Mouse (Mus musculus): ENCODE results near the gene Tenm3. TPM values are rescaled to one million over a fixed set of nuclear protein-coding genes. Genes with fewer than 3 reads are reported as not detected.

Gene Tenm3
- polyA plus RNA-seq (2015; fragmentation: Nextera tagmentation; extraction: Ambion mirVana): 2.6 and 3.3 TPM in 2 replicates

DNA sequence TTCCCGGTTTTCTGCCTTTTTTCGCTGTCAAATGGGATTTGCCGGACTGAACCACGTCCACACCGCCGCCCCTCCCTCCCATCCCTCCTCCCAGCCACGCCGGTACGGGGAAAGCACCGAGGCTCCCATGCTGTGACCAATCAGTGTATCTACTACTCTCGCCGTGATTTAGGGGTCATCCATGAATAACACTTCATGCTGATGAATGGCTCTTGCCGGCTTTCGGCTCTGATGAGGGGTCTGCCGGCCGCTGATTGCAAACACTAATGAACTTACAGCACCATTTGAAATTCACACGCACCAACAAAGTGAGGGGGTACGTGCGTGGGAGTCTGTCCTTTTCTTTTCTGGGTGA lies at the start of gene Tenm3:
Gene Tenm3, minus strand, starts transcription at position 21 of the 355 bp plus-strand sequence.
- Histone ChIP-seq H3K36me3 (no peaks in the 10 kb centered on the region), H3K4me3 (replicated peaks) (peak within 1 kb of the TSS; percentile 61), H3K4me1 (replicated peaks) (no peaks in the 10 kb centered on the region), H3K27me3 (peaks cover 52% of the 10 kb centered on the region), H3K27ac (peak within 1 kb of the TSS; percentile 23; the same call in 1 of the 2 replicates), H3K4me2 (peak within 1 kb of the TSS; percentile 58), H3K9me3 (replicated peaks) (no peaks in the 10 kb centered on the region), H3K9ac (peak within 1 kb of the TSS; percentile 56)
- DNase-seq: no peak
- ATAC-seq (ENCODE audit: low read depth): peak; percentile 59
- WGBS (ENCODE audit: insufficient replicate concordance): under 1% methylated on average over 19 of the region's 19 CpGs

DNA sequence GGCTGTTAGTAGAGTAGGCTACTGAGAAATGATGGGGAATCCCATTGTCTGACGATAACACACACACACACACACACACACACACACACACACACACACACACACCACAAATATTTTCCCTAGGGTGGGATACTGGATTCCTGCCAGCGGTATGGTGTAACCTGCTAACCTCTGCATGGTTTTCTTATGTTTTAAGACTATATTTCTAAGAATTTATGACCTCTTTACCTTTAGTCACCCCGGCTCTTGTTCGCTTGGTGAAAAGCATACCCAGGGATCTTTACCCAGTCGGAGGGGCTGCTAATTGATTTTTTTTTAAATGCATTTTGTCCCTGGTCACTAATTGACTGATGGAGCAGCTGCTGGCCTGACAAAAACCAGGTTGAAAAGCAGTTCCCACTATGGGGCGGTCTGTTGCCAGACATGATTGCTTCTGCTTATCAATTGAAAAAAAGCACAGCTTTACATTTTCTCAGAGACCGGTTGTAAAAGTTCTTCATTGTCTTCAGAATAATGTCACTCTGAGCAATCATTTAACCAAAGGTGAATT lies 46.5 kb upstream of the Tenm3 start:
- DNase-seq: no peak

DNA sequence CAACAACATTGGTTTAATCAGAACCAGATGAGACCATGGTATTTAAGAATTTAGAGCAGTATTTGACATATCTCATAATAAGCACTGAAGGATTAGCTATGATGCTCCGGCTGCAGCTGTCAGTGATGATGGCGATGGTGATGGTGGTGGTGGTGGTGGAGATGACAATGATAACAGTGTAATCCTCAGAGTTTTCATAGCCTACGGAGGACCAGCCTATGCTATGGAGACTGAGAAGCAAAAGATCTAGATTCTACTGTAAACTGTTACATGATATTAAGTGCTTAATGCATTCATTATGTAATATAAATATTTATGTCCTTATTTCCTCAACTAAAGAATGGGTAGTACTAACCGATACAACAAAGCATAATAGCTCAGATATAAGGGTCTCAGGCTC lies 40.5 kb upstream of the Tenm3 start:
- Histone ChIP-seq H3K27me3 (no peaks in the 10 kb centered on the region), H3K4me3 (replicated peaks) (no peak overlapping the region), H3K9ac (no peak overlapping the region), H3K4me1 (replicated peaks) (no peaks in the 10 kb centered on the region), H3K9me3 (replicated peaks) (no peaks in the 10 kb centered on the region), H3K27ac (no peak overlapping the region), H3K36me3 (no peaks in the 10 kb centered on the region), H3K4me2 (no peak overlapping the region)
- ATAC-seq (ENCODE audit: low read depth) (no peak), DNase-seq (no peak)
- WGBS (ENCODE audit: insufficient replicate concordance): 80% methylated on average over 4 of the region's 4 CpGs

More for the DNA sequence above, 46.5 kb upstream of the Tenm3 start:
- no peak for ATAC-seq (ENCODE audit: low read depth)
- Histone ChIP-seq H3K27me3 (no peaks in the 10 kb centered on the region), H3K9ac (no peak overlapping the region), H3K9me3 (replicated peaks) (no peaks in the 10 kb centered on the region), H3K36me3 (no peaks in the 10 kb centered on the region), H3K4me1 (replicated peaks) (no peaks in the 10 kb centered on the region), H3K27ac (no peak overlapping the region), H3K4me3 (replicated peaks) (no peak overlapping the region), H3K4me2 (no peak overlapping the region)
- WGBS (ENCODE audit: insufficient replicate concordance): 63% methylated on average over 7 of the region's 7 CpGs

DNA sequence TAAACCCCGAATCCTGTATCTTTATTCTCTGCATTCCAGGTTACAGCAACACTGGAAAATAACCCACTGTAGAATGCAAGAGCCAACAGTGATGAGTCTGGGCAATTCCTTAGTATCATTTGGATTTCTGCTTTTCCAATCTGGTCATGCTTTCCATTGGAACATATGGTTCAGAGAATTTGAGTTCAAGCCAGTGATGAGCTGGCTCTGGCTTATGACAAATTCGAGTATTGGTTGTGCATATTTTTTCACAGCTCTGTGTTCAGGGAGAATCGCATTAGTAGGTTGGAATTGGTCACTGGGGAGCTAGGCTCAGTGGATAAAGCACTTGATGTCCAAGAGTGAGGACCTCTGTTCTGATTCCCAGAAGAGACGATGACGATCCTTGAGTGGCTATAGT lies 36.8 kb upstream of the Tenm3 start:
- Histone ChIP-seq H3K4me3 (replicated peaks) (no peak overlapping the region), H3K4me2 (no peak overlapping the region), H3K4me1 (replicated peaks) (no peaks in the 10 kb centered on the region), H3K36me3 (no peaks in the 10 kb centered on the region), H3K27me3 (no peaks in the 10 kb centered on the region), H3K27ac (no peak overlapping the region), H3K9ac (no peak overlapping the region), H3K9me3 (replicated peaks) (no peaks in the 10 kb centered on the region)
- 66% methylated on average over 5 of the region's 5 CpGs for WGBS (ENCODE audit: insufficient replicate concordance)
- ATAC-seq (ENCODE audit: low read depth) (no peak), DNase-seq (no peak)

DNA sequence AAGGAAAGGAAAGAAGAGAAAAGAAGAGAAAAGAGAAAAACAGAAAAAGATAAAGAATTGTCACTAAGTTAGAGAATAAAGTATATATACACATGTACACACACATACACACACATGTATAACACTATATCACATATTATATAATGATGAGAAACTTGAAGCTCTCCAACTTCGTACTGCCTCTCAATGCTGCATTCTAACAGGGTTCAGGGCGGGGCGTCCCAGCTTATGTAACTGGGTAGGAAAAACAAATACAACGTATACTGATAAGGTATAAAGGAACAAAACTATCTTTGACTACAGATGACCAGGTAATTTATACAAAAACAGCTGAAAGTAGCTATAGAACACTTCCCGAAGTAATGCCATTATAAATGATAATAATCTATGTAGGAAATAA lies 22.2 kb upstream of the Tenm3 start:
- Histone ChIP-seq H3K4me1 (replicated peaks) (no peaks in the 10 kb centered on the region), H3K27me3 (no peaks in the 10 kb centered on the region), H3K9ac (no peak overlapping the region), H3K4me3 (replicated peaks) (no peak overlapping the region), H3K4me2 (no peak overlapping the region), H3K36me3 (no peaks in the 10 kb centered on the region), H3K27ac (no peak overlapping the region), H3K9me3 (replicated peaks) (no peaks in the 10 kb centered on the region)
- ATAC-seq (ENCODE audit: low read depth) (no peak), DNase-seq (no peak)
- 72% methylated on average over 5 of the region's 5 CpGs for WGBS (ENCODE audit: insufficient replicate concordance)

DNA sequence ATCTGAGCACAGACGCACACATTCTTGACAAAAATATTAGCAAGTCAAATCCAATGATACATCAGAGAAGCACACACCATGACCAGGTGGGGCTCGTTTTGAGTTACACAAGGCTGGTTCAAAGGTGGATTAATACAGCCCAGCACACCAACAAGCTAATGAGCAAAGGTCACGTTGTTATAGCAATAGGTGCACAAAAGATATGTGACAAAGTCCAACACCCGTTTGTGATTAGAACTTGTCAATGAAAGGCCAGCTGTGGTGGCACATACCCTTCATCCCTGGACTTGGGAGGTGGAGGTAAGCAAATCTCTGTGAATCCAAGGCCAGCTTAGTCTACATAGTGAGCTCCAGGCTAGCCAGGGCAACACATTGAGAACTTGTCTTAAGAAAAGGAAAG lies 21.7 kb upstream of the Tenm3 start:
- 54% methylated on average over 4 of the region's 4 CpGs for WGBS (ENCODE audit: insufficient replicate concordance)

DNA sequence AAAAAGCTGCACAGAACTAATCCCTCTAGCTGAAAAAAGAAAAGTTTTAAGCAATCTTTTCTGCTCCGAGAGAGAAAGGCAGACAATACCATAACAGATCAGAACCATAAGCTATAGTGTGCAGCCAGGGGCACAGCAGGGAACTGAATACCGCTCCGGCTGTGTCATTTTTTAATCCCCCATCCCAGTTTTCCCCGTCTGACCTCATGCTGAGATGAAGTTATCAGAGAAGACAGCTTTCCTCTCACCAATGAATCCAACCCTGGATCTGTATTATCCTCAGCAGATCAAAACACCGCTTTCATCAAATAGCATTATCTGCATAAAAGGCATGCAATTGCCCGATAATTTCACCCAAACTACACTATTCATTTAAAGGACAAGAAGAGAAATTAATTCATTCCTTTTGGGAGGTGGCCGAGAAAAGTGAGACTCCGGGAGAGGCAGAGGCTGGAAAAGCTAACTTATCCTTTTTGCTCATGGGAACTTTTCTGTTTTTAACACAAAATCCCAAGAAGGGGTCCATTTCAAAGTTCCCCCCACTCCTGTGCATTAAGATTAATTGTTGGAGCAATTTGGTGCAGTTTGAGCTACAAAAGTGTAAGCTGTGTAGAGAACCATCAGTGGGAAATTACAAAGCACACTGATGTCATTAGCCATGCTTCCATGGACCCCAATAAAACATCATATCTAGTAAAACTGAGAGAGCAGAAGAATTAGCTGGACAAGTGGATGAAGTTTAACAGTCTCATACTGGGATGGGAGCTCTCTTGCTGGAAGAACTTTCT lies 6.7 kb upstream of the Tenm3 start:
- H3K9ac ChIP-seq: no peak overlapping the region
- peaks cover 15% of the 10 kb centered on the region for H3K27me3 ChIP-seq
- H3K4me1 ChIP-seq (replicated peaks): no peaks in the 10 kb centered on the region
- no peak overlapping the region for H3K4me2 ChIP-seq
- DNase-seq: no peak
- no peak overlapping the region for H3K4me3 ChIP-seq (replicated peaks)
- no peak overlapping the region for H3K27ac ChIP-seq
- WGBS (ENCODE audit: insufficient replicate concordance): 55% methylated on average over 8 of the region's 8 CpGs
- H3K36me3 ChIP-seq: no peaks in the 10 kb centered on the region
- ATAC-seq (ENCODE audit: low read depth): no peak
- H3K9me3 ChIP-seq (replicated peaks): no peaks in the 10 kb centered on the region

More for the DNA sequence above, 21.7 kb upstream of the Tenm3 start:
- no peaks in the 10 kb centered on the region for H3K9me3 ChIP-seq (replicated peaks)
- H3K4me1 ChIP-seq (replicated peaks): no peaks in the 10 kb centered on the region
- H3K4me2 ChIP-seq: no peak overlapping the region
- no peak overlapping the region for H3K9ac ChIP-seq
- H3K27ac ChIP-seq: no peak overlapping the region
- no peaks in the 10 kb centered on the region for H3K27me3 ChIP-seq
- H3K36me3 ChIP-seq: no peaks in the 10 kb centered on the region
- DNase-seq: no peak
- ATAC-seq (ENCODE audit: low read depth): peak; percentile 67
- H3K4me3 ChIP-seq (replicated peaks): no peak overlapping the region

DNA sequence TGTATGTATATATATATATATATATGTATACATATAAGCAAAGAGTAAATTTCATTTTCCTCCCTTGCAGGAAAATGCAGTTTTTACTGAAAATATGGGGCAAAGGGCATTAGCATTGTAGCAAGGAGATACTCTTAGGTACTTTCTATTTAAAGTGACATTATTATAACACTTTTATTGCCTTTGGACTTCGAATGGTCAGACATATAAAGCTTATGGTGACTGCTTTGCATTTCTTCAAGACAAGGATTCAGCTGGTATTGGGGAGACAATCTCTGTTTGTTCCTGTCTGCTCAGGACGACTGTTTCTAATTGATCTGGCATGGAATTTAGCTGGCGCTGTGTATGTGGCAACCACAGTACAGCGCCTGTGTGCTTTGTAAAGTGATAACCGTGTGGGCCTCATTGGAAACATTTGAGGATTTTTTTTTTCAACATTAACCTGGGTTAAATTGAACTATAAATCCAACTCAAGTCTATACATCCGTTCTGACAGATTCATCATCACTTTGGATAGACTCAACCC lies 5.4 kb upstream of the Tenm3 start:
- 51% methylated on average over 6 of the region's 6 CpGs for WGBS (ENCODE audit: insufficient replicate concordance)
- no peak overlapping the region for H3K27ac ChIP-seq

DNA sequence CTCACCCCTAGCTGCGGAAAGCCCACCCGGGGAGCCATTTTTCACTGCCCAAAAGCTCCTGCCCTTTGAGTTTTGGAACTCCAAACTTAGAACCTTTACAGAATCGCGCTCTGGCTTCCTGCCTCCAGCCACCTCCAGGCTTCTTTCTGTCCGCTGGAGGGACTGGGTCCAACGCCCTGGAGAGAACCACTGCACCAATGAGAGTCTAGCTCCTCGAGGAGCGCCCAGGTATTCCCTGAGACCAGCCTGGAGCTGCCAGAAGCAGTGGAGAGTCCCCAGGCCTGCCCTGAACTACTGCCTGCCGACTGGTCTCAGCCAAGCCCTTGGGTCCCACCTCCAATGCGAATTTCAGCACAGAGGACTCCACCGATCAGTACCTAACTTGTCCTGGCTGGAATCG lies 1.2 kb upstream of the Tenm3 start:
- peak overlapping the region; percentile 58 for H3K4me2 ChIP-seq
- H3K27ac ChIP-seq: no peak overlapping the region
- peaks cover 52% of the 10 kb centered on the region for H3K27me3 ChIP-seq
- no peaks in the 10 kb centered on the region for H3K4me1 ChIP-seq (replicated peaks)
- ATAC-seq (ENCODE audit: low read depth): no peak
- 4% methylated on average over 12 of the region's 12 CpGs for WGBS (ENCODE audit: insufficient replicate concordance)
- no peak for DNase-seq
- no peaks in the 10 kb centered on the region for H3K36me3 ChIP-seq
- H3K4me3 ChIP-seq (replicated peaks): peak overlapping the region; percentile 61
- H3K9ac ChIP-seq: no peak overlapping the region
- no peaks in the 10 kb centered on the region for H3K9me3 ChIP-seq (replicated peaks)

More for the DNA sequence above, 5.4 kb upstream of the Tenm3 start:
- no peaks in the 10 kb centered on the region for H3K4me1 ChIP-seq (replicated peaks)
- DNase-seq (no peak), ATAC-seq (ENCODE audit: low read depth) (no peak)
- no peak overlapping the region for H3K9ac ChIP-seq
- H3K4me2 ChIP-seq: no peak overlapping the region
- peaks cover 28% of the 10 kb centered on the region for H3K27me3 ChIP-seq
- no peak overlapping the region for H3K4me3 ChIP-seq (replicated peaks)
- no peaks in the 10 kb centered on the region for H3K9me3 ChIP-seq (replicated peaks)
- no peaks in the 10 kb centered on the region for H3K36me3 ChIP-seq

DNA sequence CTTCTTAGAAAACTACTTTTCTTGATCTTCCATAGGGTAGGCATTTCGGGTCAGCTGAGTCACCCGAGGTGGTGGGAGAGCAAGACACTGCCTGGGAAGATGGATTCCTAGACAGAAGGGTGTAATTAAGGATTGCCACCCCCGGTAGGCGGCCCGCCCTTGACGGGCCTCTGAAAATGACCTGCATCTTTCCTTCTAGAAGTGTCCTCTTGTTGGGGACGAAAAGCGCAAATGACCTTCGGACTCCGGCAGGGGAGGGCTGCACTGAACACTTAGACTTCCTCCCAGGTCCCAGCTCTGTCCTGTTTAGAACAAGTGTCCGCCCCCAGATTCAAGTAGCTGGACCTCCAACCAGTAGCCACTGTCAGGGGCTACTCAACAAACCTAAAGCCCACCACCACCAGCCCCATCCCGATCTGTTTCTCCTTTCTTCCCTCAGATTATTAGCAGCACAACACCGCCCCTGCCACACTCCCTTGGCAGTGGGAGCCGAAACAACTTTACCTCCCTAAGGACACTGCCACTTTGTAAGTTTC lies 687 bp upstream of the Tenm3 start:
- peaks cover 52% of the 10 kb centered on the region for H3K27me3 ChIP-seq
- no peak for DNase-seq

DNA sequence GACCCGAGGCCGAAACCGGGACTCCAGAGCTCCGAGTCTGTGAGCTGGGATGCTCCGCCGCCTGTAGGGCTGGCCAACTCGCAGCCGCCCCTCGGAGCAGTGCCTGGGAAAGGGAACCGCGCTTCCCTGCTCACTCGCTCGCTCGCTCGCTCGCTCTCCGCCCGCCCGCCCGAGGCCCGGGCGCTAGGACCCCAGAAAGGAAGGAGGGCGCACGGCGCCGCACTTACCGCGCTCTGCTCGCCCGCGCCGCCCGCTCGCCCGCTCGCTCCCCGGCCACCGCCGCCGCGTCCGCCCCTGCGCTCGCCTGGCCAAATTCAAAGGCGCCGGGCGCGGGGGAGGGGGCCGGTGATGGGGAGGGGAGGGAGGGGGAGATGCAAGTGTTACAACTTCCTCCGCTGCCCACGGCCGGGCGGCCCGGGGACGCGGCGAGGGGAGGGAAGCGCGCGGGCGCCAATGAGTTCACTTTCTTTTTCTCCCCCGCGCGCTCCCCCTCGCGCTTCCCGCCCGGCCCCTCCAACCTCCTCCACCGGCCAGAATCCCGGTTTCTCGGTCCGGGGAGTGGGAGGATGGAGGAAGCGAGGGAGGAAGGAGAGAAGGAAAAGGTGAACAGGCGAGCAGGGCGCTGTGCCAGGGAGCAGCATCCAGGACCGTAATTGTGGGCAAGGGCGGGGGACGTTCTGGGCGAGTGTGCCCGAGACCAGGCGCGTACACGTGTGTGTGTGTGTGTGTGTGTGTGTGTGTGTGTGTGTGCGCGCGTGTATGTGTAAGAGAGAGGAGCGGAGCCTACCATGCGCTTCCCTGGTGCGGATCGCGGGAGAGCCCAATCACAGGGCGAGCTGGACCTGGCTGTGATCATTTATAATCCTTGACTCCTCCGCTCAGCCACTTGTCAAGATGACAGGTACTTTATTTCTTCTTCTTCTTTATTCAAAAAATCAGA lies 490 bp downstream of the Tenm3 start:
- peak overlapping the region; percentile 56 for H3K9ac ChIP-seq
- DNase-seq: no peak

More for the DNA sequence above, 687 bp upstream of the Tenm3 start:
- 2% methylated on average over 14 of the region's 14 CpGs for WGBS (ENCODE audit: insufficient replicate concordance)
- peak overlapping the region; percentile 58 for H3K4me2 ChIP-seq
- peak overlapping the region; percentile 61 for H3K4me3 ChIP-seq (replicated peaks)
- no peak overlapping the region for H3K27ac ChIP-seq
- H3K4me1 ChIP-seq (replicated peaks): no peaks in the 10 kb centered on the region
- H3K36me3 ChIP-seq: no peaks in the 10 kb centered on the region
- H3K9me3 ChIP-seq (replicated peaks): no peaks in the 10 kb centered on the region
- no peak for ATAC-seq (ENCODE audit: low read depth)
- H3K9ac ChIP-seq: 0 out of 2 replicates have a peak overlapping the region, but pooled peaks have one; percentile 13

More for the DNA sequence above, 490 bp downstream of the Tenm3 start:
- ATAC-seq (ENCODE audit: low read depth): peak; percentile 68
- H3K9me3 ChIP-seq (replicated peaks): no peaks in the 10 kb centered on the region
- H3K27me3 ChIP-seq: peaks cover 52% of the 10 kb centered on the region
- H3K4me2 ChIP-seq: peak overlapping the region; percentile 58
- under 1% methylated on average over 70 of the region's 93 CpGs for WGBS (ENCODE audit: insufficient replicate concordance)
- H3K27ac ChIP-seq: peak overlapping the region; percentile 23; the same call in 1 of the 2 replicates
- peak overlapping the region; percentile 61 for H3K4me3 ChIP-seq (replicated peaks)
- H3K4me1 ChIP-seq (replicated peaks): no peaks in the 10 kb centered on the region
- no peaks in the 10 kb centered on the region for H3K36me3 ChIP-seq
